Mouse (Mus musculus): Measurements from ENCODE around the gene Nme4.

DNA sequence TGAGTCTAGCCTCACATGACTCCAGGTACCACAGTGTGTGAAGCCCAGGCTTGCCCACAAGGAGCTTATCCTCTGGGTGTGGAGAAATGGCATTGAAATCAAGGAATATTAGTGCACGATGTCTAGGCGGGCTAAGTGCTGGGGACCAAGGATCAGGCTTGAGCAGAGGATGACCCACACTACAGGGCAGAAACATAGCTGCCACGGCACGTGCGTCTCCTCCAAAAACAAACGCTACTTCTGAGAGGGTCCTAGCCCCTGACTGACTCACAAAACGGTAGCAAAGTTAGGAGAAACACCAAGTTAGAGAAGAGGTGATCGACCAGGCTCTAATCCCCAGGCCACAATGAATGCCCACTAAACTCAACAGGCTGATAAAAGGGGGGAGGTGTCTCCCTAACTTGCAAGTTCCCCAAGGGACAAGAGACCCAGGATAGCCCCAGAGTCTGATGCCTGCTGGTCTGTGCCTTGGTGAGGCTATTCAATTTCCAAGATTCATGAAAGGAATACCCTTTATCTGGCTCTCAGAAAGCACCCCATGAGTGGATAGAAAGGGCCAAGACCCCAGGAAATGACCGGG lies 781 bp downstream of the Nme4 start:
- TF ChIP-seq CTCF (IDR thresholded peaks at IDR 0.05; ENCODE audit: low read depth) (no peak), EP300 (optimal IDR thresholded peaks at IDR 0.05) (no peak)
